In the genomic region with DNA sequence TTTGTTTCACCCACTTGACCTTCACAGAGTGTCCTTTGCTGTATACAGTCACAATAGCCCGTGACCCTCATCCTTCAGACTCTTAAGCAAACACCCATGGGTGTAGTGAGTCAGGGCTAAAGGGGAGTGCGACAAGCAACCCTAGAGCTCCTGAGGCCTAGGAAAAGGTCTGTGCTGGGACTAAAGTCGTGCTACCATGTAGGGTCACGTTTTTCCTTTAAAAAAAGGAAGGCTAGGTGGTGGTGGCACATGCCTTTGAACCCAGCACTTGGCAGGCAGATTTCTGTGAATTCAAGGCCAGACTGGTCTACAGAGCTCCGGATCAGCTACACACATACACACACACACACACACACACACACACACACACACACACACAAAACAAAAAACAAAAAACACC, we compare ENCODE assay signal across 8 mouse cellular contexts. TPM values are rescaled to one million over a fixed set of nuclear protein-coding genes. Genes with fewer than 3 reads are reported as not detected.
DNase-seq lines count a peak whose midpoint lies in the region; ATAC-seq and TF ChIP-seq lines count a peak whose summit lies in the region.

No protein-coding gene starts in this region.

- no peak overlapping the region for H3K27ac ChIP-seq in left cerebral cortex, adult 2 months
- peak overlapping the region; percentile 88 for H3K27ac ChIP-seq in intestine, embryonic 15.5 days
- H3K27ac ChIP-seq in neural tube, embryonic 13.5 days (replicated peaks) = peak overlapping the region; percentile 83

- no peak for TF ChIP-seq CTCF in left cerebral cortex, adult 2 months (IDR thresholded peaks at IDR 0.05)

- intact Hi-C loops in left cerebral cortex, adult 2 months (cut with DNase I) = loop anchor here (2.0 to 5.0 kb wide), 2 partner anchors 96 to 375 kb away; partner anchors contain the start of genes Rpl18a and Use1
- intact Hi-C loops in left cerebral cortex, postnatal 25 days (cut with DNase I) = loop anchor here (2.0 to 5.0 kb wide), 2 partner anchors 95 to 374 kb away; partner anchors contain the start of genes Rpl18a and Use1

- H3K9me3 ChIP-seq in intestine, embryonic 15.5 days = no peaks in the 10 kb centered on the region
- no peaks in the 10 kb centered on the region for H3K9me3 ChIP-seq in neural tube, embryonic 13.5 days

- ATAC-seq in intestine, embryonic 15.5 days = peak; percentile 3; the same call in 1 of the 2 replicates
- 0 out of 2 replicates have a peak, but pooled peaks have one; percentile 2 for ATAC-seq in neural tube, embryonic 13.5 days (ENCODE audit: low read depth)

- peaks cover 8% of the 10 kb centered on the region; the same call in 1 of the 2 replicates for H3K4me1 ChIP-seq in intestine, embryonic 15.5 days (replicated peaks)
- H3K4me1 ChIP-seq in neural tube, embryonic 13.5 days (replicated peaks) = peaks cover 43% of the 10 kb centered on the region

- 17% methylated on average over 5 of the region's 5 CpGs for WGBS in intestine, embryonic 15.5 days
- 28% methylated on average over 5 of the region's 5 CpGs for WGBS in neural tube, embryonic 13.5 days

- no peaks in the 10 kb centered on the region for H3K36me3 ChIP-seq in intestine, embryonic 15.5 days
- peaks cover 13% of the 10 kb centered on the region; the same call in 1 of the 2 replicates for H3K36me3 ChIP-seq in neural tube, embryonic 13.5 days

- H3K27me3 ChIP-seq in intestine, embryonic 15.5 days (replicated peaks) = no peaks in the 10 kb centered on the region
- no peaks in the 10 kb centered on the region for H3K27me3 ChIP-seq in neural tube, embryonic 13.5 days

- DNase-seq in left cerebral cortex, adult 2 months (ENCODE audit: extremely low spot score in 1 of 2, low spot score in 2 of 2) = no peak
- no peak for DNase-seq in left cerebral cortex, postnatal 25 days (ENCODE audit: low spot score in 2 of 2)
- peak; percentile 32 for DNase-seq in c-Kit-negative CD71-positive TER-119-positive erythroid progenitor cells, embryonic 14.5 days (ENCODE audit: low read depth, low spot score)
- DNase-seq in testis, postnatal 14 days (ENCODE audit: low spot score) = no peak
- no peak for DNase-seq in adrenal gland, adult 8-10 months
- DNase-seq in right cerebral cortex, postnatal 10 days (ENCODE audit: low spot score in 2 of 2) = no peak

- peak overlapping the region; percentile 79 for H3K9ac ChIP-seq in intestine, embryonic 15.5 days
- peak overlapping the region; percentile 77 for H3K9ac ChIP-seq in neural tube, embryonic 13.5 days

- H3K4me2 ChIP-seq in intestine, embryonic 15.5 days (replicated peaks) = peak overlapping the region; percentile 83
- H3K4me2 ChIP-seq in neural tube, embryonic 13.5 days = peak overlapping the region; percentile 88

- H3K4me3 ChIP-seq in left cerebral cortex, adult 2 months = peak overlapping the region; percentile 90
- peak overlapping the region; percentile 91 for H3K4me3 ChIP-seq in intestine, embryonic 15.5 days (replicated peaks)
- peak overlapping the region; percentile 87 for H3K4me3 ChIP-seq in neural tube, embryonic 13.5 days

RNA-seq across cellular contexts. Expression of gene Myo9b, which starts 0.9 kb away (rescaled TPM):
- total RNA-seq in left cerebral cortex, adult 2 months (2021) = 10 to 100 TPM; 34.6 to 39.7 TPM
- 10 to 100 TPM; 27.7 to 32.4 TPM for total RNA-seq in left cerebral cortex, postnatal 25 days (2021)
- 15.4 and 19.5 TPM in 2 replicates for polyA plus RNA-seq in intestine, embryonic 15.5 days (2015; fragmentation: Nextera tagmentation; extraction: Ambion mirVana)
- polyA plus RNA-seq in neural tube, embryonic 13.5 days (2015; fragmentation: Nextera tagmentation; extraction: Ambion mirVana) = 17.9 and 18.6 TPM in 2 replicates
- 10 to 100 TPM; 35.6 to 57.9 (median 44.9) TPM for total RNA-seq in adrenal gland, adult 8-10 months (2022)

RNA-seq across cellular contexts. Expression of gene Haus8, which starts 1.1 kb away (rescaled TPM):
- total RNA-seq in left cerebral cortex, adult 2 months (2021) = 10 to 100 TPM; 10.0 to 14.7 TPM
- total RNA-seq in left cerebral cortex, postnatal 25 days (2021) = 10 to 100 TPM; 10.9 to 14.7 TPM
- 44.5 and 51.6 TPM in 2 replicates for polyA plus RNA-seq in intestine, embryonic 15.5 days (2015; fragmentation: Nextera tagmentation; extraction: Ambion mirVana)
- 51.9 and 64.3 TPM in 2 replicates for polyA plus RNA-seq in neural tube, embryonic 13.5 days (2015; fragmentation: Nextera tagmentation; extraction: Ambion mirVana)
- total RNA-seq in adrenal gland, adult 8-10 months (2022) = 10 to 100 TPM; 11.0 to 22.3 (median 16.0) TPM
